Mouse (Mus musculus) heart, postnatal 0 days (tissue): ENCODE data around the gene Tenm2. TPM values are rescaled to one million over a fixed set of nuclear protein-coding genes. Genes with fewer than 3 reads are reported as not detected.

Source experiments
- ATAC-seq: fragments of 200-750 bp; cut with Nextera tagmentation; 2 replicates; pipeline ENCODE4 v1.8.0; 2017; ENCODE audit warnings: low read depth, moderate number of reproducible peaks, moderate library complexity; ENCODE audit not compliant: insufficient read depth
- DNase-seq: peaks from one replicate; pipeline ENCODE4 v3.0.0-alpha.2; 2016; ENCODE audit warnings: low spot score
- H3K27ac ChIP-seq: fragments of 300-500 bp; sonication (generic); 2 replicates; pipeline ENCODE4 v1.5.1; 2014; ENCODE audit warnings: low read depth, mild to moderate bottlenecking
- H3K27me3 ChIP-seq: fragments of 300-500 bp; sonication (generic); 2 replicates; pipeline ENCODE4 v1.6.1; 2014; ENCODE audit warnings: low read length, mixed read lengths; ENCODE audit not compliant: control insufficient read depth, insufficient read depth
- H3K36me3 ChIP-seq: fragments of 300-500 bp; sonication (generic); replicated peaks from 2 replicates; pipeline ENCODE4 v1.6.1; 2014; ENCODE audit warnings: low read length, mixed read lengths; ENCODE audit not compliant: control insufficient read depth, insufficient read depth
- H3K4me1 ChIP-seq: fragments of 300-500 bp; sonication (generic); 2 replicates; pipeline ENCODE4 v1.6.1; 2014; ENCODE audit warnings: antibody characterized with exemption; ENCODE audit not compliant: control insufficient read depth, insufficient read depth
- H3K4me2 ChIP-seq: fragments of 300-500 bp; sonication (generic); 2 replicates; pipeline ENCODE4 v1.6.1; 2014; ENCODE audit warnings: low read depth, mild to moderate bottlenecking, low read length, moderate library complexity
- H3K4me3 ChIP-seq: fragments of 300-500 bp; sonication (generic); 2 replicates; pipeline ENCODE4 v1.5.1; 2014; ENCODE audit warnings: low read depth, low read length
- H3K9ac ChIP-seq: fragments of 300-500 bp; sonication (generic); replicated peaks from 2 replicates; pipeline ENCODE4 v1.6.1; 2014; ENCODE audit warnings: low read depth, low read length, mixed read lengths
- H3K9me3 ChIP-seq: fragments of 300-500 bp; sonication (generic); replicated peaks from 2 replicates; pipeline ENCODE4 v1.6.1; 2016; ENCODE audit warnings: low read length; ENCODE audit not compliant: control insufficient read depth
- CTCF ChIP-seq: IDR thresholded peaks from 2 replicates; pipeline ENCODE4 v1.5.1; 2016; ENCODE audit warnings: antibody characterized with exemption, control low read depth, low read depth
- EP300 ChIP-seq: IDR thresholded peaks from 2 replicates; pipeline ENCODE4 v1.6.1; 2016; ENCODE audit warnings: antibody characterized with exemption, low read depth
- WGBS: fragments of 180-500 bp; shearing (Covaris S2); extraction: QIAGEN DNeasy Blood & Tissue Kit; methylation state at CpG from one replicate; pipeline ENCODE4 v1.1.7; 2014; 5-methylcytosine and 5-hydroxymethylcytosine counted together
- polyA plus RNA-seq: library from polyadenylated mRNA; unstranded; fragments of >200 nt; fragmentation: Nextera tagmentation; extraction: Ambion mirVana; gene quantifications from 2 replicates; pipeline ENCODE4 v1.2.1, GENCODE M21; 2015
- total RNA-seq: library from RNA; depleted of rRNA; stranded (reverse); fragments of >200 nt; gene quantifications from 2 replicates; pipeline ENCODE4 v1.2.3, GENCODE M21; 2014; ENCODE audit warnings: low replicate concordance

The Tenm2 gene
- total and polyA plus RNA-seq, 2 experiments from 2014 or later: 0.14 to 0.95 TPM

DNA sequence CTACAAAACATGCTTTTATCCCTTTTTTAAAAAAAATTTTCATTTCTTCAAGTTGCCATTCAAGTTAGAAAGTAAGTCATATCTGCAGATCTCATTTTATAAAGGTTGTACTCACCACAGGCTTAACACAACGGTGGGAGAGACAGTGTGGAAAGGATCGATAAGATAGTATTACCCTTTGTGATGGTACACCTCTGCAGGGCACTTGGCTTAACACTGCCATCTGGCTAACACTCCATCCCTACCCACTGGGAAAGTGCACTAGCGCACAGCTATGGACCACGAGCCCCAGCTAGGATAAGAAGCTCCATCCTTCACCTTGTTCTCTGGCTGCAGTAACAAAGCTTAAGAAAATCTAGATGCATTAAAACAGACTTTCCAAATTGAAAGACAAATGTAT lies 194.5 kb downstream of the Tenm2 start:
- no peaks in the 10 kb centered on the region for H3K36me3 ChIP-seq
- H3K4me2 ChIP-seq: no peak overlapping the region
- H3K9me3 ChIP-seq: no peaks in the 10 kb centered on the region
- no peak for TF ChIP-seq EP300
- no peak for TF ChIP-seq CTCF
- WGBS: 54% methylated on average over 4 of the region's 4 CpGs
- H3K9ac ChIP-seq: no peak overlapping the region
- no peak overlapping the region for H3K4me3 ChIP-seq
- ATAC-seq (no peak), DNase-seq (no peak)
- H3K27me3 ChIP-seq: no peaks in the 10 kb centered on the region
- no peak overlapping the region for H3K27ac ChIP-seq
- H3K4me1 ChIP-seq: no peaks in the 10 kb centered on the region

- H3K4me3 ChIP-seq: no peak overlapping the region
- no peaks in the 10 kb centered on the region for H3K9me3 ChIP-seq
- H3K27me3 ChIP-seq: no peaks in the 10 kb centered on the region
- H3K27ac ChIP-seq: no peak overlapping the region
- no peaks in the 10 kb centered on the region for H3K36me3 ChIP-seq
- no peak for ATAC-seq
- H3K9ac ChIP-seq: no peak overlapping the region
- DNase-seq: no peak
- H3K4me2 ChIP-seq: no peak overlapping the region
- no peaks in the 10 kb centered on the region for H3K4me1 ChIP-seq
- WGBS: 78% methylated on average over 3 of the region's 3 CpGs
- TF ChIP-seq EP300 (no peak), CTCF (no peak)
Observed at GRCm38 (mm10) chr11:37039283-37039682, 196.5 kb downstream of the Tenm2 start.

DNA sequence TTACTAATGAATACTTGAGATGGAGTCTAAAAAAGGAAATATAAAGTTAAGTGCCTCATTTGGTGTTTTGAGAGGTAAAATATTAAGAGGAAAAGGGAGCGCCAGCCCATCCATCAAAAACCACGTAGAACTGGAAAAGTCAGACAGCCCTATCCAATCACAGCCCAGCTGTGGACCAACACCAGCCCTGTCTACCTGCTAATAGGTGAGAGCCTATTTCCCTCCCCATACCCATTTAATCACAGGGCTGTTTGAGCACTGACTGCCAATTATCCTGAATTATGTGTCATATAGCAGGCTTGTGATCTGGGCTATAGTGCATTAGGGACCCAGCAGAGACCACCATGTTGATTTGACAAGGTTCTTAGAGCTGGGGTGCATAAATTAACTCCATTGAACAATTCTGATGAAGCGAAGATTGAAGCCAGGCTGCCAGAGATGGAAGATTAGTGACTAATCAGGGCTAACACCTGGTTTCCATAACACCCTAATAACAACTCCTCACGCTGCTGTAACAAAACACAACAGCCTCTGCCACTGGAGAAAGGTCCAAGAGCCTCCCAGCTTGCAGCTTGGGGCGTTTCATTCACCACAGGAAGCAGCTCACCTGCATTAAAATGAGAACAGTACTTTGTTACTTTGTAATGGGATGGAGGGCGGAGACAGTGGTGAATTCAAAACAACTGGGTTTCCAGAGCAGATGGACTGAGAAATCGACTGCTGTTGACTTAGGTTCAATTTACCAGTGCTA lies 204.3 kb downstream of the Tenm2 start:
- Histone ChIP-seq H3K4me3 (no peak overlapping the region), H3K36me3 (no peaks in the 10 kb centered on the region), H3K9ac (no peak overlapping the region), H3K4me2 (no peak overlapping the region), H3K27me3 (no peaks in the 10 kb centered on the region), H3K9me3 (no peaks in the 10 kb centered on the region), H3K4me1 (no peaks in the 10 kb centered on the region), H3K27ac (no peak overlapping the region)
- no peak for DNase-seq
- no peak for TF ChIP-seq CTCF
- TF ChIP-seq EP300: no peak
- no peak for ATAC-seq
- 71% methylated on average over 7 of the region's 7 CpGs for WGBS

DNA sequence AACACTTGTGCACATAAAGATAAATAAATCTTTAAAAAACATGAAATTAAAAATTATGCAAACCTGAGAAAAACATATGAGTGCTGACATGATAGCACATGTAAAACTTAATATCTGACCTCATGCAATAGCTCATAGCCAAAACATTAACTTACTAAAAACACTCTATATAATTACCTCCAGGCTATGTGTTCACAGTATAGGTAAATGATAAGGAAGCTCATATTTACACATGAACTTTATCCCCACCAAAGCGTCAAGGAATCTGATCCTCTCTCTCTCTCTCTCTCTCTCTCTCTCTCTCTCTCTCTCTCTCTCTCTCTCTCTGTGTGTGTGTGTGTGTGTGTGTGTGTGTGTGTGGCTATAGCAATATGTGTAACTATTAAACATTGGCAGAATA lies 223.9 kb downstream of the Tenm2 start:
- H3K27ac ChIP-seq: no peak overlapping the region
- no peaks in the 10 kb centered on the region for H3K36me3 ChIP-seq
- no peak overlapping the region for H3K9ac ChIP-seq
- H3K27me3 ChIP-seq: no peaks in the 10 kb centered on the region
- H3K9me3 ChIP-seq: no peaks in the 10 kb centered on the region
- 71% methylated on average over 1 of the region's 1 CpGs for WGBS
- H3K4me3 ChIP-seq: no peak overlapping the region
- no peak overlapping the region for H3K4me2 ChIP-seq
- no peak for DNase-seq
- ATAC-seq: no peak
- TF ChIP-seq EP300: no peak
- TF ChIP-seq CTCF: no peak
- no peaks in the 10 kb centered on the region for H3K4me1 ChIP-seq

GRCm38 (mm10) chr11:37009243-37009642 lies 226.5 kb downstream of the Tenm2 start:
- 50% methylated on average over 1 of the region's 1 CpGs for WGBS

DNA sequence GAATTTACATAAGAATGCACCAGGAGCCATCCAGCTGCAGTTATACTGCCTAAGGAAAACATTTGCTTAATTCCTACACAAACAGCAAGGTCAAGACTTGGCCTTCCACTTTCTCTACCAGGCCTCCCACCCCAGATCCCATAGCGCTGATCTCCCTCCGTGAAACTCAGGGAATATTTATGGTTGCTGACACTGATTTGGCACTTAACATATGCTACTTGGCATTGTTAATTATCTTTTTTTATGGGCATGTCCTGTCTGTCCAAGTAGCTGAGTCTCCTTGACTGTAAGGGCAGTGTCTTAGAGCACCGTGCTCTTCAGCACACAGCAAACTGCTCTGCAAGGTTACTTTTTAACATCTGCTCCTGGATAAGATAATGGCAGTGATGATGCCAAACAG lies 238.1 kb downstream of the Tenm2 start:
- Histone ChIP-seq H3K27me3 (no peaks in the 10 kb centered on the region), H3K27ac (no peak overlapping the region), H3K36me3 (no peaks in the 10 kb centered on the region), H3K4me1 (no peaks in the 10 kb centered on the region), H3K9me3 (no peaks in the 10 kb centered on the region), H3K4me2 (no peak overlapping the region), H3K4me3 (no peak overlapping the region), H3K9ac (no peak overlapping the region)
- 55% methylated on average over 3 of the region's 3 CpGs for WGBS
- TF ChIP-seq EP300 (no peak), CTCF (no peak)
- no peak for DNase-seq
- no peak for ATAC-seq

More at GRCm38 (mm10) chr11:37009243-37009642, 226.5 kb downstream of the Tenm2 start:
- TF ChIP-seq EP300 (no peak), CTCF (no peak)
- no peak overlapping the region for H3K9ac ChIP-seq
- ATAC-seq: no peak
- no peaks in the 10 kb centered on the region for H3K4me1 ChIP-seq
- no peaks in the 10 kb centered on the region for H3K27me3 ChIP-seq
- no peak overlapping the region for H3K27ac ChIP-seq
- no peaks in the 10 kb centered on the region for H3K36me3 ChIP-seq
- DNase-seq: no peak
- H3K9me3 ChIP-seq: no peaks in the 10 kb centered on the region
- no peak overlapping the region for H3K4me3 ChIP-seq
- H3K4me2 ChIP-seq: no peak overlapping the region
